Mouse (Mus musculus) myocyte (in vitro differentiated cells): ENCODE results near the gene E2f6. TPM values are rescaled to one million over a fixed set of nuclear protein-coding genes. Genes with fewer than 3 reads are reported as not detected.

Experiments
- H3K27me3 ChIP-seq: one replicate; pipeline ENCODE4 v1.6.1; 2011; ENCODE audit not compliant: control insufficient read depth, insufficient read depth, insufficient read length
- H3K36me3 ChIP-seq: one replicate; pipeline ENCODE4 v1.6.1; 2011; ENCODE audit not compliant: control insufficient read depth, insufficient read depth
- H3K4me2 ChIP-seq: one replicate; pipeline ENCODE4 v1.6.1; 2011; ENCODE audit warnings: low read depth, control low read depth
- H3K4me3 ChIP-seq: one replicate; pipeline ENCODE4 v1.5.1; 2011; ENCODE audit warnings: mild to moderate bottlenecking, control low read depth, moderate library complexity
- H3K79me2 ChIP-seq: one replicate; pipeline ENCODE4 v1.6.1; 2011; ENCODE audit not compliant: control insufficient read depth, insufficient read depth
- H3ac ChIP-seq: one replicate; pipeline ENCODE4 v1.6.1; 2011; ENCODE audit not compliant: control insufficient read depth, insufficient read length
- CEBPB ChIP-seq: IDR thresholded peaks from 2 replicates; pipeline ENCODE4 v1.6.1; 2011; ENCODE audit warnings: mild to moderate bottlenecking, moderate library complexity; ENCODE audit not compliant: poor library complexity, insufficient read depth, severe bottlenecking
- E2F4 ChIP-seq: IDR thresholded peaks from one replicate; pipeline ENCODE4 v1.6.1; 2011; ENCODE audit warnings: mild to moderate bottlenecking, control low read depth, moderate library complexity; ENCODE audit not compliant: insufficient read depth
- MAX ChIP-seq: IDR thresholded peaks from one replicate; pipeline ENCODE4 v1.6.1; 2011; ENCODE audit warnings: low read depth, mild to moderate bottlenecking, control low read depth
- MYOD1 ChIP-seq, 3 experiments: IDR thresholded peaks; one replicate each; pipeline ENCODE4 v1.6.1; 2011; ENCODE audit warnings: control low read depth in 2 of 3, low read depth in 2 of 3, mild to moderate bottlenecking in 2 of 3, moderate library complexity in 1 of 3; ENCODE audit not compliant: insufficient read length in 2 of 3, control insufficient read depth in 1 of 3
- MYOG ChIP-seq, 3 experiments: IDR thresholded peaks; one replicate each; pipeline ENCODE4 v1.6.1; 2011; ENCODE audit warnings: control low read depth in 2 of 3, low read depth in 2 of 3, mild to moderate bottlenecking in 2 of 3; ENCODE audit not compliant: insufficient read length in 2 of 3, control insufficient read depth in 1 of 3, insufficient read depth in 1 of 3
- POLR2A ChIP-seq: IDR thresholded peaks from one replicate; pipeline ENCODE4 v1.6.1; 2011; ENCODE audit warnings: low read depth, mild to moderate bottlenecking, control low read depth, moderate library complexity; ENCODE audit not compliant: insufficient read length
- POLR2AphosphoS2 ChIP-seq: IDR thresholded peaks from one replicate; pipeline ENCODE4 v1.6.1; 2011; ENCODE audit warnings: low read depth, control low read depth; ENCODE audit not compliant: insufficient read length
- REST ChIP-seq: IDR thresholded peaks from one replicate; pipeline ENCODE4 v1.6.1; 2011; ENCODE audit warnings: mild to moderate bottlenecking, control low read depth, moderate library complexity; ENCODE audit not compliant: insufficient read depth, insufficient read length
- SRF ChIP-seq: IDR thresholded peaks from one replicate; pipeline ENCODE4 v1.6.1; 2011; ENCODE audit warnings: low read depth; ENCODE audit not compliant: control insufficient read depth, insufficient read length
- TCF12 ChIP-seq: IDR thresholded peaks from one replicate; pipeline ENCODE4 v1.6.1; 2011; ENCODE audit warnings: mild to moderate bottlenecking, control low read depth; ENCODE audit not compliant: poor library complexity, insufficient read depth, severe bottlenecking
- TCF3 ChIP-seq: IDR thresholded peaks from one replicate; pipeline ENCODE4 v1.6.1; 2011; ENCODE audit warnings: low read depth, control low read depth; ENCODE audit not compliant: insufficient read length
- USF1 ChIP-seq: IDR thresholded peaks from one replicate; pipeline ENCODE4 v1.6.1; 2011; ENCODE audit warnings: low read depth, mild to moderate bottlenecking, control low read depth, moderate library complexity
- polyA plus RNA-seq: library from polyadenylated mRNA; unstranded; fragments of >200 nt; fragmentation: generic; extraction: Trizol; gene quantifications from one replicate; pipeline ENCODE4 v1.2.1, GENCODE M21; 2012; ENCODE audit warnings: missing spikeins

Gene E2f6
- polyA plus RNA-seq, 1 experiment = 16.2 TPM

GRCm38 (mm10) chr12:16768251-16768650, 42.5 kb upstream of the E2f6 start:
- TF ChIP-seq SRF (no peak), TCF3 (no peak), USF1 (no peak), CEBPB (no peak), E2F4 (no peak), MYOG (IDR thresholded peaks at IDR 0.05; ENCODE audit: control insufficient read depth in 1 of 3, insufficient read depth in 1 of 3, insufficient read length in 2 of 3, low read depth in 2 of 3) (no peak), MYOD1 (IDR thresholded peaks at IDR 0.05; ENCODE audit: control insufficient read depth in 1 of 3, insufficient read length in 2 of 3, low read depth in 2 of 3) (no peak), MAX (no peak), POLR2A (no peak), TCF12 (no peak), POLR2AphosphoS2 (no peak), REST (no peak)
- H3K27me3 ChIP-seq = peaks cover 17% of the 10 kb centered on the region
- no peaks in the 10 kb centered on the region for H3K36me3 ChIP-seq
- H3K79me2 ChIP-seq = no peaks in the 10 kb centered on the region
- H3K4me2 ChIP-seq = no peak overlapping the region
- H3K4me3 ChIP-seq = no peak overlapping the region
- H3ac ChIP-seq = no peak overlapping the region

- no peak overlapping the region for H3K4me2 ChIP-seq
- no peak overlapping the region for H3K4me3 ChIP-seq
- TF ChIP-seq MYOD1 (IDR thresholded peaks at IDR 0.05; ENCODE audit: control insufficient read depth in 1 of 3, insufficient read length in 2 of 3, low read depth in 2 of 3) = no peak
- no peak for TF ChIP-seq TCF12
- TF ChIP-seq SRF = no peak
- TF ChIP-seq POLR2AphosphoS2 = no peak
- TF ChIP-seq MAX = no peak
- no peak for TF ChIP-seq POLR2A
- no peak for TF ChIP-seq REST
- TF ChIP-seq TCF3 = no peak
- TF ChIP-seq MYOG (IDR thresholded peaks at IDR 0.05; ENCODE audit: control insufficient read depth in 1 of 3, insufficient read depth in 1 of 3, insufficient read length in 2 of 3, low read depth in 2 of 3) = no peak
- H3K27me3 ChIP-seq = peaks cover 17% of the 10 kb centered on the region
- H3ac ChIP-seq = no peak overlapping the region
- no peaks in the 10 kb centered on the region for H3K36me3 ChIP-seq
- no peaks in the 10 kb centered on the region for H3K79me2 ChIP-seq
Measured at GRCm38 (mm10) chr12:16768711-16769110, 42.1 kb upstream of the E2f6 start.

GRCm38 (mm10) chr12:16769601-16770165, 41.1 kb upstream of the E2f6 start:
- TF ChIP-seq POLR2AphosphoS2 = no peak
- TF ChIP-seq MAX = no peak
- TF ChIP-seq TCF12 = no peak
- TF ChIP-seq USF1 = no peak
- no peak for TF ChIP-seq REST
- no peak for TF ChIP-seq TCF3
- no peak for TF ChIP-seq MYOD1 (IDR thresholded peaks at IDR 0.05; ENCODE audit: control insufficient read depth in 1 of 3, insufficient read length in 2 of 3, low read depth in 2 of 3)
- TF ChIP-seq SRF = no peak
- TF ChIP-seq POLR2A = no peak
- no peak for TF ChIP-seq MYOG (IDR thresholded peaks at IDR 0.05; ENCODE audit: control insufficient read depth in 1 of 3, insufficient read depth in 1 of 3, insufficient read length in 2 of 3, low read depth in 2 of 3)
- no peak for TF ChIP-seq E2F4
- TF ChIP-seq CEBPB = no peak
- H3K79me2 ChIP-seq = no peaks in the 10 kb centered on the region
- no peak overlapping the region for H3K4me2 ChIP-seq
- no peak overlapping the region for H3ac ChIP-seq
- no peak overlapping the region for H3K4me3 ChIP-seq
- H3K36me3 ChIP-seq = no peaks in the 10 kb centered on the region
- H3K27me3 ChIP-seq = peaks cover 17% of the 10 kb centered on the region

GRCm38 (mm10) chr12:16774605-16775004, 36.2 kb upstream of the E2f6 start:
- TF ChIP-seq MYOG (IDR thresholded peaks at IDR 0.05; ENCODE audit: control insufficient read depth in 1 of 3, insufficient read depth in 1 of 3, insufficient read length in 2 of 3, low read depth in 2 of 3) (no peak), POLR2AphosphoS2 (no peak), E2F4 (no peak), TCF3 (no peak), POLR2A (no peak), SRF (no peak), TCF12 (no peak), MAX (no peak), REST (no peak), CEBPB (no peak), MYOD1 (IDR thresholded peaks at IDR 0.05; ENCODE audit: control insufficient read depth in 1 of 3, insufficient read length in 2 of 3, low read depth in 2 of 3) (no peak), USF1 (no peak)
- H3ac ChIP-seq = no peak overlapping the region
- H3K4me2 ChIP-seq = no peak overlapping the region
- H3K4me3 ChIP-seq = no peak overlapping the region
- H3K27me3 ChIP-seq = peaks cover 11% of the 10 kb centered on the region
- H3K36me3 ChIP-seq = no peaks in the 10 kb centered on the region
- H3K79me2 ChIP-seq = no peaks in the 10 kb centered on the region
